Mouse (Mus musculus) embryo, embryonic 10.5 days (tissue): ENCODE measurements around the gene Jmjd1c.
A peak's percentile ranks its signal among the peaks of the same experiment; 100 is the strongest.

Experiments used
- DNase-seq: peaks from one replicate; pipeline ENCODE4 v3.0.0-alpha.2; 2015; ENCODE audit warnings: low spot score

The Jmjd1c gene

DNA sequence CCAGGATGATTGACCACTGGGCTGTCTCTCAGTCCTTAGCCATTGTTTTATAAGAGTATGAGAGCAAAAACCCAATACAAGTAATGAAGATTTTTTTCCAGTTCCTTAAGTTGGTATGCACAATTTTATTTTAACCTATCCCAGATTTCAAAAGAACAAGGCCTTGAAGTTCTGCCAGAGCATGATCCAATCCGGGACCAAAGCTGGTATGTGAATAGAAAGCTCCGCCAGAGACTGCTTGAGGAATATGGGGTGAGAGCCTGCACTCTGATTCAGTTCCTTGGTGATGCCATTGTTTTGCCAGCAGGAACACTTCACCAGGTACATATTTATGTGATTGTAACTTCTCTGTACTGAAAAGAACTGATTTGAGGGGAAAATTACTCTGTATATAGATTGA lies 153.6 kb downstream of the Jmjd1c start:
- no peak for DNase-seq

DNA sequence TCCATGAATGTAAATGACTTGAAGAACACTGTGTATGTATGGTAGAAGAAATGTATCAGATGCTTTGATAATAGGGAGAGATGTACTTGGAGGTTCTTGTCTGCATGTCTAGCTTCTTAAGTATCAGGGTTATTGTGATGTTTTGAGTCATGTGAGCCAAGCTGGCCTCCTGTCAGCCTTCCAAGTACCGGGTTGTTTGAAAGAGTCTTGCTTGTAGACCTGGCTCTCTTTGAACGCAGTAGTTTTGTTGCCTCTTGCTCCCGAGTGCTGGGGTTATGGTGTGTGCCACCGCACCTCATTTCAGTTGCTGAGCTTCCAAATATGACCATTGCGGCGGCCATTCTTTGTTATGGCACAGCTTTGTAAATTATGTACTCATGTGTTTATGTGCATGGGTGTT lies 154.9 kb downstream of the Jmjd1c start:
- no peak for DNase-seq

DNA sequence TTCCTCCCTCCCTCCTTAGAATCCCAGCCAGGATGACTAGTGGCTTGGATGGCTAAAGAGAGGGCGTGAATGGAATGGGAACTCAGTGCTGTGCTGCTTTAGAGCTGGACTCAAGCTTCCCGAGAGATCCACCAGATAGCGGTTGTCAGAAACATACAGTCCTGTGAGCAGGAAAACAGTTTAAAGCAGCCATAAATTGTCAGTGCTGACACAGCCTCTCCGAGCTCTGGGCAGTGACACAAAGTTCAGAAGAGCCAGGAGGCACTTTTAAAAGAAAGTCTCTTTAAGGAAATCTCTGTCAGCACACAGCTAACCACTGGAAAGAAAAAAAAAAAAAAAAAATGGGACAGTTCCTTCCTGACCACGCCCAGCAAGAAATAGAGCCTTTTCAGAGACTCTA lies 156.4 kb downstream of the Jmjd1c start:
- no peak for DNase-seq

DNA sequence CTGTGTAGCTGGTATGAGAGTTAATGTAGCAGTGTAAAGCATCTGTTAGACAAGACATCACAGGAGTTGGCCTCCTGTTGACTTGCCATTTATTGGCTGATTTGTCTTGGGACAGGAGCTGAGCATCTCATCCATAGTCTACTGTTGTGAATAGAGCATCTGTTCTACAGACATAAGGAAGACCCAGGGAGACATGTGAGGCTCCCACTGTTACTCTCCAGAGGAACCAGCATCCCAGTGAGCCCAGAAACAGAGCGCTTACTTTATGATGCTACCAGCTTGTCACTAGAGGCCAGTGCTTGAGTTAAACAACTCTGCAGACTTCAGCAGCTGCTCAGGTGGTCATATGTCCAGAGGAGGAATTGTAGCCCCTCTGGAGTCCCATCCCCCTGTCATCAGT lies 157.2 kb downstream of the Jmjd1c start:
- DNase-seq = no peak

DNA sequence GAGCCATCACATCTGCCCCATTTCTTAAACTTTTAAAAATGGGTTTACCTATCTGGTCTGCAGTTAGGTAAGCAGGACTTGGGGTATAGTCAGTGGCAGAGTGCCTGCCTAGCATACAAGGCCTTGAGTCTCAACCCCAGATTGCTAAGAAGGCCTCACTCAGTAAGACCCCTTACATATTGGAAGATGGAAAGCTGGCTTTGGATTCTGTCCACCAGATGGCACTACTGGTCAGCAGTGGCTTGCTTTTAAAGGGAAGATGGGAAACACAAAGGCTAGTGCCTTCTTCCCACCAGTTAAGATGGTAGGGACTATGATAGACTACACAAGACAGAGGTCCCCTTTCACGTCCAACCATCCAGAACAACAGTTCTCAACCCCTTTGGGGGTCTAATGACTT lies 168.9 kb downstream of the Jmjd1c start:
- DNase-seq = peak; percentile 79

DNA sequence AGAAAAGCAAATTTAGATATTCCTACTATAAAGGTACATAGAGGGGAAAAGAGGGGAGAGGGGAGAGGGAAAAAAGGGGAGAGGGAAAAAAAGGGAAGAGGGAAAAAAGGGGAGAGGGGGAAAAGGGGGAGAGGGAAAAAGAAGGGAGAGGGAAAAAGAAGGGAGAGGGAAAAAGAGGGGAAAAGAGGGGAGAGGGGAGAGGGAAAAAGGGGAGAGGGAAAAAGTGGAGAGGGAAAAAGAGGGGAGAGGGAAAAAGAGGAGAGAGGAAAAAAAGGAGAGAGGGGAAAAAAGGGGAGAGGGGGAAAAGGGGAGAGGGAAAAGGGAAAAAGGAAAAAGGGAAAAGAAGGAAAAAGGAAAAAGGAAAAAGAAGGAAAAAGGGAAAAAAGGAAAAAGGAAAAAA lies 180.0 kb downstream of the Jmjd1c start:
- no peak for DNase-seq

DNA sequence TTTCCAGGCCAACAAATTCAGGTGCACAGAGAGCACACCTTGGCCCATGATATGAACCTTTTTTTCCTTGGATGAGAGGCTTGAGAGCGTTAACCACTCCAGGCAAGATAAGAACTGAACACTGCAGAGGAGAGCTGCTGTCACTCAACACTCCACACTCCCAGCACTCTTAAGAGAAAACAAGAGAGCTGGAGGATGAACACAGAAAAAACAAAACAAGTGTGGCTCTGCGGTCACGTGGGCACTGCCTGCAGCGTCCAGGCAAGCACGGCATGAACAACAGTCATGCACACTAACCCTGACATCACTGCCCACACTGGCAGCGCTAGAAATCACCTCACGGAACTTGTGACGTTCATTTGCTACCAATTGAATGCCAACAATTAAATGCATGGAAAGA lies 185.9 kb downstream of the Jmjd1c start:
- DNase-seq = no peak

DNA sequence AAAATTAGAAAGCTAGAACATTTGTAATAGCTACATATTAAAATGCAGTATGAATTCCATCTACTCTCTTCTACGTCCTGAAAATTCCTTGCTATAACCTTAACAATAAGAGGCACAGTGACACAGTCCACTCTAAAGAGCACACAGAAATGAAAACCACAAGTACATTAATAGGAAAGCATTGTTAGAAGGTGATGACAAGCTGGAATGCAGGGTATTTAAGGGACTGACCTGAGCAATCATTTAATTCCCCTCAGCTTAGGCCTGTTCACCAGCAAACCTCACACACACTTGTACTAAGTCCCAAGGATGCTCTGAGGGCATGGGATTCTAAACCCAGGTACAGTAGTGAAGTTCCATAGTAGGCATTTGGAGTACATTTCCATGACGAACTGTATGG lies 186.6 kb downstream of the Jmjd1c start:
- no peak for DNase-seq

DNA sequence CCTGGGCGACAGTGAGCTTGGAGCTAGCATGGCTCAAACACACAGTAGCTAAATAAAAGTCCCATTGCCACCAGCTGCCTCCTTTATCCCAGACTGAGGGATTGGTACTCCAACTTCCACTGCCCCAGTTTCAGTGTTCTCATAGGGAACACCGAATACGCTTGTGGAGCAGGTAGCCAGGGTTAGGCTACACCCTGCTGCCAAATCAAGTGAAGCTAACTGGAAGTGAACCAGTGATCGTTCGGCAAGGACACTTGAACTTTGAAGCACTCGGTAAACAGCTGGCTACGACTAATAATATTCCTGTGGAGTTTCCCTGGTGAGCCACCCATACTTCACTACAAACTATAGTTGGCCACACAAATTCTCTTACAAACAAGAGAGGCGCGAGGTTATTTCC lies 187.6 kb downstream of the Jmjd1c start:
- DNase-seq = no peak

DNA sequence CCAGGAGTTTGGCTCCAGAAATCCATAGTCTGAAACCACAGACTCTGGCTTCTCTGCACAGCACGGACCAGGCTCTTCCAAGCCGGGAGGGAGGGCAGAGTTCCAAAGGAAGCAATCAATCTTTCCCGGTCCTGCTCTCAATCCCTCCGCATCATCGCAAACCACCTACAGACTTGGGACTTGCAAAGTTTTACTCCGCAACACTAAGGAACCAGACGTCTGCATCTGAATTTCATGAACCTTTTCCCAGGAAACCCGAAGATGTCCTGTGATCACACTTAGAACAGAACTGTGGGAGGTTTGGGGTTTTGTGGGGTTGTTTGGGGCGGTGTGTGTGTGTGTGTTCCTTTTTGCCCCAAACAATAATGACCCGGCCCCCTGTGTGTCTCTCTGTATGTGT lies 188.4 kb downstream of the Jmjd1c start:
- peak; percentile 54 for DNase-seq

DNA sequence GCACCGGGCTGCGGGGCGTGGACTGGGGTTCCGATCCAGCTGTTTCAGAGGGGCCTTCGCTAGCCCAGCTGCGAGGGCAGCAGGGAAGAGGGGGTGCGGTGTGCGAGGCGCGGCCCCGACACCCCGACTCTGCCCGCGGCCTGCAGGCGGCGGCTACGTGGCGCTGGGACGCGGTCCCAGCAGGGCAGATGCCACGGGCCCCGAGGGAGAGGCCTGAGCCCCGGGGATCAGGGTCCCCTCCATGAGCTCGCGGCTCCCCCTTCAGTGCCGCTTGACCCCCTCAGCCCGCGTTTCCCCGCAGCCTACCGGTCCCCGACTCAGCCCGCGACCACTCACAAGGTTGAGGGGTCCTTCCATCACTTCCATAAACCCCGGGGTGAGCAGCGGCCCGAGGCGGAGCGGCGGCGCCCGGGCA lies 188.8 kb downstream of the Jmjd1c start:
- peak; percentile 23 for DNase-seq

DNA sequence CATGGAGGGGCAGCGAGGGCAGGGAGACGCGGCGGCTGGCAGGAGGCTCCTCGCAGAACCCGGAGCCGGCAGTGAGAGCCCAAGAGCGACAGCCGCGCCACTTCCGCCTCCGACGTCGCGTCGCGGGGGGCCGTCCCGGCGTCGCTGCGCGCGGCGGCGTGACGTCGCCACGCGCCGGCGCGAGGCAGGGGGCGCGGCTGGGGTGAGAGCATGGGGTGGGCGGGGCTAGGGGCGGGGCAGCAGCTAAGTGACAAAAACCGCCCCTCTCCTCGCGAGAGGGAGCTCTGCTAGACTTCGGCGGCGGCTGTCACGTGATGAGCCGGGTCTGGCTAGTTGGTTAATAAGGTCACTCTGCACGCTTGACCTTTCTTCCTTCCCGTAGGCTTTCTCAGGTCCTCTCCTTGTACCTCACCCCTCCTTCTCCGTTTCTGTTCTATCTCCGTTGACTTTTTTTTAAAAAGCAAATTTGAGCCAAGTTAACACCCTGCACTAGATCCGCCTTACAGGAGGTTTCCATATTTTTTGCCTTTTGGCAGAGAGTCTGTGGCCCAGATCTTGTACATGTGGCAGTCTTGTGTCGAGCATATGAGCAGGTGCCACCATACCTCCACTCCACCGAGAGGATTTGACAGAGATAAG lies 189.4 kb downstream of the Jmjd1c start, which contains the start of gene Nrbf2:
Nrbf2 (minus strand) TSS at position 130 of the 639 bp plus-strand sequence.
- peak; percentile 98 for DNase-seq

DNA sequence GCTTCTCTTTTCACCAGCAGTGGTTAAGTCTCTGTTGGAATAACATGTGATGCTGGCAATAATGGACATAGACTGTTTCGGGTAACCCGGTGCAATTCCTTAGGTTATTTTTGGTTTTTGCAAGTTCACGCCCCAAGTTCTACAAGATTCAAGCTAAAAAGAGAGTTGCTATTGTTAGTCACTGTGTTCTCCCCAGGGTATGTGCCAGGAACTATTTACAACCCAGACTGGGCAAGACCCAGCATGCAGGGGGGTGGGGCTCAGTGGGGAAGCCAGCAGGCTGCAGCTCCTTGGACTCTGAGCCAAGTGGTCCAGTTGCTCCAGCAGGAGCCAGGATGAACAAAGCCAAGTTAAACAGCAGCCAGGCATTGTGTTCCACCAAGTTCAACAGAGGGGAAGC lies 192.0 kb downstream of the Jmjd1c start:
- DNase-seq = no peak

DNA sequence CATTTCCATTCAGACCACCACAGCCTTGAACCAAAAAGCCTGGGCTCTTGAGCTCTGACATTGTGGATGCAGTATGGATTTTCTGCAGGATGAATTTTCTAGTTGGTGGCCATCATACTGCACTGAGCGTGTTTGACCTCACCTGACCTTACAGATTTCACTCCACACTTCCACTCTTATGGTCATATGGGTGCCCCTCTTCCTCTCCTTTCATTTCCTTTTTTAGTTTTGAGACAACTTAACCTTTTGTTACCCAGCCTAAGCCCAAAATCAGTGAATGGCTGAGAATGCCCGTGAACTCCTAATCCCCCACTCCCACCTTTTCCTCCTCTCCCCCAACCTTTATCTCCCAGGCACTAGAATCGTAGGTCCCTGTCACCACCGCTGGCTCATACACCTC lies 194.7 kb downstream of the Jmjd1c start:
- DNase-seq = no peak

DNA sequence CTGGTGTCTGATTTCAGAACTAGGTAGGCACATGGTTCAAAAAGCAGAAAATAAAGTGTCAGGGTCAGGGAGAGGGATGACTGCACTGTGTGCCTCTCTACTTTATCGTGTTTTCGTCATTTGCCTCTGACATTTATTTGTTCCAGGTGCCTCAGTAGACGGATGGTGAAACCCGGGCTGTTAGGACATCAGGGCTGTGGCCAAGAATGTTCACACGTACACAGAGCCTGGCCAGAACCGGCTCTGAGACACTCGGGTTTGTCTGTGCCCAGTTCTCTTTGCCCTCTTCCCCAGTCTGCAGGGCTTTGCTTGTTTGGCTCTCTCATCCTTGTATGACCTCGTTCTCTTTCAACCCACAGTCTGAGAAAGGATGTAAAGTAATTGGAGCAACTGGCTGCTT lies 195.2 kb downstream of the Jmjd1c start:
- no peak for DNase-seq

DNA sequence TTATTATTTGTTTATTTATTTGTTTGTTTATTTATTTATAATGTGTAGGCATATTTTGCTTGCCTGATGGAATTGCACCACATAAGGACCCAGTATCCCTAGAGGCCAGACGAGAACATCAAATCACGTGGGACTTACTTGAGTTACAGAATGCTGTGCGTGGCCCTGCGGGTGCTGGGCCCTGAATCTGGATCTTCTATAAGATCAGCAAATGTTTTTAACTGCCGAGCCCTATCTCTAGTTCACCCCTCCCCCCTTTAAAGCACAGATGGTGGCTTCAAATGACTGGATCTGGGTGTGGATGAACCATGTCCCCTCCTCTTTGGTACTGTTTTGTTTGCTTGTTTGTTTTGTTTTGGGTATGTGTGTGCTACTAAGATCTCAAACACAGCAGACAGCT lies 199.4 kb downstream of the Jmjd1c start:
- DNase-seq = no peak

DNA sequence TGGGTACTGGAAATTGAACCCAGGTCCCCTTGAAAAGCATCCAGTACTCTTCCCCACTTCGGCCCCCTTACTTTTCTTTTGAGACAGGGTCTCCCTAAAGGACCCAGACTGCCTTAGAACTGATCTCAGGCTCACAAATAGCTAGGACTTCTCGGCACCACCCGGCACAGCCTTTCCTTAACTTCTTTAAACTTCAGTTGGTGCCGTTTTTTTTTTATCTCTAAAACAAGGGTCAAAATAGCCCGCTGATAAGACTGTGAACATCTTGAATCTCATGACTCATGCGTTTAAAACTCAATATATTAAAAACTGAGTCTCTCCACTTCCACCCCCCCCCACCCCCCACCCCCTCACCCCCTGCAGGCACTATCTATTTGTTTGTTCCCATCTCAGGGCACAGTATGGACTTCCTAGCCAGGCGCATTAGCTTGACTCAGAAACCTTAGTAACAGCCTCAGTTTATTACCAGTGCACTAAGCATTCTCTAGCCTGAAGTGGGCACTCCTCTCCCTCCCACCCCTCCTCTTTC lies 200.1 kb downstream of the Jmjd1c start:
- no peak for DNase-seq

DNA sequence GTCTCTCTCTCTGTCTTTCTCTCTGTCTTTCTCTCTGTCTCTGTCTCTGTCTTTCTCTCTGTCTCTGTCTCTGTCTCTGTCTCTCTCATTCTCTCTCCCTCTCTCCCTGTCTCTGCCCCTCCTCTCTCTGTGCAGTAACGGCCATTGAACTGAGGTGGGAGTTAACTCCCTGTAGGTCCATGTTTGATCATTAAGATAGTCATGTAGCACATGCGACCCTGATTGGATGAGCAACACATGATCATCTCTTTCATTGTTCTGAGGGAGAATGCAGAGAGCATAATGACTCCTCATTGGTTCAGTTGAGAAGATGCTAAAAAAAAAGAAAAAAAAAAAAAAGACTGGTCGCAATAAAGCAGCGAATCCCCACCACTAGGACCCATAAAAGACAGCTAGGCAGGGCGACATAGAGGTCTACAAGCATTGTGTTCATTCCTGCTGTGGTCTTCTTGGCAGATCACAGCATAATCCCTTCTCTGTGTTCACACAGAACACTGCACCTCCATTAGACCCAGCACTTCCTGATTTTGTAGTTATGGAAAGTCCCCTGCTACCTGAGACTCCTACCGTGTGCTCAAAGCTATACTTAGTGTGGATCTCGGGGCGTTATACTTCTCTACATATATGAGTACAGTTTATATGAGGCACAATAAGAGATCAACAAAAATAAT lies 200.7 kb downstream of the Jmjd1c start:
- DNase-seq = no peak

DNA sequence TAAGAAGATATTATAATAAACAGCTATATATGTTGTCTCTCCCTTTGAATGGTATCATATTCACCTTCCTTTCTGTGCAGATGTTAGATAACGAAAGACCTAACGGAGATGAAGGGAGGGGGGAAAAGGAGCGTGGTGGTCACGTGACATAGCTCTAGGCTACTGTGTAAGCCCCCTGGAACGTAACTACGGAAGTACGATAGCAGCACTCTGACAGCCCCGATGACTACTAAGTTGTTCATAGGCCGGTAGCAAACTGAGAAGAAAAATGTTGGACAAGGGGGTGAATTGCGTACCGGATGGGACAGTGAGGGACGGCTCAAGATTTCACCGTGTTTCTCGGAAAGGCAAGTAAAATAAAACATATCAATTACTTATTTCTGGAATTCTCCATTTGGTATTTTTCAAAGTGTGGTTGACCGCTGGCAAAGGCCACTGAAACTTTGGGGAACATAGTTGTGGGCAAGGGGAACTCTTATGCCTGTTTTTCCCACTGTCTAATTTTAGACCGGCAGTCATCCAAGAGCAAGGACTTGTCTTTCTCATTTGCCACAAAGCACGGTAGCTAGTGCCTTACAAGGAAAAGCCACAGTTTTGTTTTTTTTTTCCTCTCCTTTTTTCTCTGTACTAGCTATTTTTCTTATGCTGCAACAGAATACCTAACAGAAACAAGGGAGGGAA lies 201.4 kb downstream of the Jmjd1c start:
- DNase-seq = no peak

DNA sequence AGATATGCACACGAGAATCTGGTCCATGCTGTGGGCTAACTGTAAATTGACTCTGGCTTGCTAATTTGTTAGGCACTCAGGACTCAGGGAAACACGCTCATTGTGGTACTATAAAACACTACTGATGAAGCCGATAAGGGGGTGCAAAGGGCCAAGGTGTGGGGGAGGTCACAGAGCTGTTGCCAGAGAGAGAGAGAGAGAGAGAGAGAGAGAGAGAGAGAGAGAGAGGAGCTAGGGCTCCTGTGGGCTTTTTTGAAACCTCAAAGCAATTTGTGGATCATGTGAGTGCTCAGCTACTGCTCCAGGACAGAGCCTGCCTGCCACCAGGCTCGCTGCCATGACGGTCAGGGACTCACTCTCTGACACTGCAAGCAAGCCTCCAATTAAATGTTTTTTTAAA lies 202.9 kb downstream of the Jmjd1c start:
- no peak for DNase-seq

DNA sequence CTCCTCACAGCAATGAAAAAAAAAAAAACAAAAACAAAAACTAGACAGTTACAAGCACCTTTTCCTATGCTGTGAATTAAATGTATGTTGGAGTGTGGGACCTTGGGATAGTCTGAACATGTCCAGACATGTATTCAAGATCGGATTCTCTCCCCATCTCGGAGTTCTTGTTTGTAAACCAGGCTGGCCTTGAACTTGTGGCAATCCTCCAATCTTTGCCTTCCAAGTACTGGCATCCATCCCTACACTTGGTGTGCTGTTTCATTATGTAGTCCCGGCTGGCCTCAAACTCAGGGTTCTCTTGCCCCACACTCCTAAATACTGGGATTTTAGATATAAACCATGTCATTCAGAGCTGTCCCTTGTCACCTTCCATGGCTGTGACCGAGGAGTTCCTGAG lies 203.4 kb downstream of the Jmjd1c start:
- no peak for DNase-seq

DNA sequence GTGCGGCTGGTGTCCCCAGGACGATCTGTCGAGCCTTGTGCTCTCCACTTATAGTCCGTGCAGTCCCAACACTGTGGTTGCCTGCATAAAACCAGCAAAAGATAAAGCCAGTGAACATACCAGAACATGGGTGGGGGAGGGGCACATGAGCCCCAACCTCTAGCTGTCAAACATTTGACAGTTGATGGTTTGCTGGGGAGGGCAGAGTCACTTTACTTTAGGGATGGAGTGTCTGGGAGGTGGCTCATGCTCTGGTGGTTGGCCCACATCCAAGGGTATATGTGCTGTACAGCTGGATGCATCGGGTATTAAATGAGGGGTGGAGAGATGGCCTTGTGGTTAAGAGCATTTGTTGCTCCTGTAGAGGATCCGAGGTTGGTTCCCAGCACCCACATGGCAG lies 205.1 kb downstream of the Jmjd1c start:
- DNase-seq = no peak

DNA sequence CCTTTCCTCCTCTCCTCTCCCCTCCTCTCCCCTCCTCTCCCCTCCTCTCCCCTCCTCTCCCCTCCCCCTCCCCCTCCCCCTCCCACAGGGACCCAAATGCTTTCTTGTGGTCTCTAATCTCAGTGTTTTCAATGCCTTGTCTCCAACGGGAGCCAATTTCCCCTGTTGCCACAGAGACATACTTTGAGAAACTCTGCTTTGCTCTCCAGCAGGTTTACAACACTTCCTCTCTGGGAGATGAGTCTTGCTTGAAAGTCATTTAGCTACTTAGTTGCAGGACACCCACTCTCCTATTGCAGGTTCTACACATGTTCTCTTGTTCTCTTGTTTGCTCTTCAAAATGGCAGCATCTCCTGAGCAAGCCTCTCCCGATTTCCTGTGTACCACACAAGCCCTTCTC lies 206.4 kb downstream of the Jmjd1c start:
- no peak for DNase-seq
